Mouse (Mus musculus) limb, embryonic 11.5 days (tissue): ENCODE results near the gene Actn4. TPM values are rescaled to one million over a fixed set of nuclear protein-coding genes. Genes with fewer than 3 reads are reported as not detected.

Source experiments
- ATAC-seq: fragments of 200-750 bp; cut with Nextera tagmentation; 2 replicates; pipeline ENCODE4 v1.8.0; 2017; ENCODE audit warnings: low read depth; ENCODE audit not compliant: insufficient number of reproducible peaks, low FRiP score, low TSS enrichment
- DNase-seq: peaks from one replicate; pipeline ENCODE4 v3.0.0-alpha.2; 2015; ENCODE audit warnings: low spot score
- H3K27ac ChIP-seq: fragments of 300-500 bp; sonication (generic); replicated peaks from 2 replicates; pipeline ENCODE4 v1.5.1; 2014; ENCODE audit warnings: low read depth, mild to moderate bottlenecking, low read length
- H3K27me3 ChIP-seq: fragments of 300-500 bp; sonication (generic); 2 replicates; pipeline ENCODE4 v1.6.1; 2014; ENCODE audit warnings: mild to moderate bottlenecking, low read length, mixed read lengths; ENCODE audit not compliant: control insufficient read depth, insufficient read depth
- H3K36me3 ChIP-seq: fragments of 300-500 bp; sonication (generic); 2 replicates; pipeline ENCODE4 v1.6.1; 2014; ENCODE audit warnings: mild to moderate bottlenecking, low read length, moderate library complexity, mixed read lengths; ENCODE audit not compliant: control insufficient read depth, insufficient read depth
- H3K4me1 ChIP-seq: fragments of 300-500 bp; sonication (generic); 2 replicates; pipeline ENCODE4 v1.6.1; 2014; ENCODE audit warnings: low read length, mixed read lengths; ENCODE audit not compliant: control insufficient read depth, insufficient read depth
- H3K4me2 ChIP-seq: fragments of 300-500 bp; sonication (generic); 2 replicates; pipeline ENCODE4 v1.6.1; 2014; ENCODE audit warnings: low read depth, mild to moderate bottlenecking, moderate library complexity; ENCODE audit not compliant: severe bottlenecking
- H3K4me3 ChIP-seq: fragments of 300-500 bp; sonication (generic); 2 replicates; pipeline ENCODE4 v1.5.1; 2014; ENCODE audit warnings: low read depth, low read length
- H3K9ac ChIP-seq: fragments of 300-500 bp; sonication (generic); 2 replicates; pipeline ENCODE4 v1.6.1; 2014; ENCODE audit warnings: mild to moderate bottlenecking, low read length
- H3K9me3 ChIP-seq: fragments of 300-500 bp; sonication (generic); 2 replicates; pipeline ENCODE4 v1.6.1; 2016; ENCODE audit warnings: low read length; ENCODE audit not compliant: control insufficient read depth
- WGBS: fragments of 180-500 bp; shearing (Covaris S2); extraction: QIAGEN DNeasy Blood & Tissue Kit; methylation state at CpG from one replicate; pipeline ENCODE4 v1.1.7; 2014; 5-methylcytosine and 5-hydroxymethylcytosine counted together
- polyA plus RNA-seq: library from polyadenylated mRNA; unstranded; fragments of >200 nt; fragmentation: Nextera tagmentation; extraction: Ambion mirVana; gene quantifications from 2 replicates; pipeline ENCODE4 v1.2.1, GENCODE M21; 2014

The Actn4 gene
- polyA plus RNA-seq, 1 experiment from 2014 or later = 208 TPM

- Histone ChIP-seq H3K4me1 (peaks cover 38% of the 10 kb centered on the region), H3K27ac (no peak overlapping the region), H3K36me3 (no peaks in the 10 kb centered on the region), H3K27me3 (no peaks in the 10 kb centered on the region), H3K4me3 (no peak overlapping the region), H3K4me2 (no peak overlapping the region), H3K9me3 (no peaks in the 10 kb centered on the region), H3K9ac (no peak overlapping the region)
- WGBS = 69% methylated on average over 1 of the region's 1 CpGs
- ATAC-seq (no peak), DNase-seq (no peak)
Measured at GRCm38 (mm10) chr7:28957997-28958725, 4.0 kb downstream of the Actn4 start.

GRCm38 (mm10) chr7:28957286-28957685 lies 4.9 kb downstream of the Actn4 start:
- H3K9me3 ChIP-seq = no peaks in the 10 kb centered on the region
- H3K4me1 ChIP-seq = peaks cover 45% of the 10 kb centered on the region
- no peak overlapping the region for H3K4me3 ChIP-seq
- H3K4me2 ChIP-seq = no peak overlapping the region
- no peak for DNase-seq
- H3K36me3 ChIP-seq = no peaks in the 10 kb centered on the region
- no peak overlapping the region for H3K9ac ChIP-seq
- H3K27me3 ChIP-seq = no peaks in the 10 kb centered on the region
- 89% methylated on average over 6 of the region's 6 CpGs for WGBS
- no peak overlapping the region for H3K27ac ChIP-seq
- ATAC-seq = no peak

GRCm38 (mm10) chr7:28956270-28956669 lies 5.9 kb downstream of the Actn4 start:
- no peak overlapping the region for H3K27ac ChIP-seq
- H3K9ac ChIP-seq = no peak overlapping the region
- no peaks in the 10 kb centered on the region for H3K27me3 ChIP-seq
- no peak overlapping the region for H3K4me3 ChIP-seq
- no peak for DNase-seq
- H3K9me3 ChIP-seq = no peaks in the 10 kb centered on the region
- H3K36me3 ChIP-seq = no peaks in the 10 kb centered on the region
- H3K4me1 ChIP-seq = peaks cover 52% of the 10 kb centered on the region
- no peak overlapping the region for H3K4me2 ChIP-seq
- 87% methylated on average over 1 of the region's 1 CpGs for WGBS
- ATAC-seq = no peak

GRCm38 (mm10) chr7:28955295-28955897 lies 6.7 kb downstream of the Actn4 start:
- no peak for ATAC-seq

GRCm38 (mm10) chr7:28954773-28955172 lies 7.4 kb downstream of the Actn4 start:
- H3K4me3 ChIP-seq = no peak overlapping the region
- no peaks in the 10 kb centered on the region for H3K9me3 ChIP-seq
- ATAC-seq (no peak), DNase-seq (no peak)
- no peaks in the 10 kb centered on the region for H3K36me3 ChIP-seq
- H3K4me2 ChIP-seq = no peak overlapping the region
- H3K4me1 ChIP-seq = peaks cover 50% of the 10 kb centered on the region
- H3K27ac ChIP-seq = no peak overlapping the region
- WGBS = 92% methylated on average over 4 of the region's 4 CpGs
- H3K27me3 ChIP-seq = no peaks in the 10 kb centered on the region
- no peak overlapping the region for H3K9ac ChIP-seq

More at GRCm38 (mm10) chr7:28955295-28955897, 6.7 kb downstream of the Actn4 start:
- Histone ChIP-seq H3K36me3 (no peaks in the 10 kb centered on the region), H3K9me3 (no peaks in the 10 kb centered on the region), H3K4me3 (no peak overlapping the region), H3K27ac (no peak overlapping the region), H3K4me1 (peaks cover 52% of the 10 kb centered on the region), H3K9ac (no peak overlapping the region), H3K27me3 (no peaks in the 10 kb centered on the region), H3K4me2 (no peak overlapping the region)
- 84% methylated on average over 5 of the region's 5 CpGs for WGBS
- no peak for DNase-seq

GRCm38 (mm10) chr7:28953476-28954376 lies 8.4 kb downstream of the Actn4 start:
- H3K9ac ChIP-seq = 0 out of 2 replicates have a peak overlapping the region, but pooled peaks have one; percentile 12
- H3K36me3 ChIP-seq = no peaks in the 10 kb centered on the region
- DNase-seq (peak; percentile 43), ATAC-seq (0 out of 2 replicates have a peak, but pooled peaks have one; percentile 48)
- H3K27ac ChIP-seq = peak overlapping the region; percentile 81
- no peaks in the 10 kb centered on the region for H3K27me3 ChIP-seq
- no peaks in the 10 kb centered on the region for H3K9me3 ChIP-seq
- peak overlapping the region; percentile 27; the same call in 1 of the 2 replicates for H3K4me2 ChIP-seq
- H3K4me3 ChIP-seq = no peak overlapping the region
- 20% methylated on average over 2 of the region's 2 CpGs for WGBS
- H3K4me1 ChIP-seq = peaks cover 47% of the 10 kb centered on the region

- no peak for ATAC-seq
- H3K36me3 ChIP-seq = no peaks in the 10 kb centered on the region
Measured at GRCm38 (mm10) chr7:28952786-28953185, 9.4 kb downstream of the Actn4 start.

GRCm38 (mm10) chr7:28951764-28952163 lies 10.4 kb downstream of the Actn4 start:
- no peaks in the 10 kb centered on the region for H3K36me3 ChIP-seq
- ATAC-seq (no peak), DNase-seq (no peak)
- peaks cover 55% of the 10 kb centered on the region for H3K4me1 ChIP-seq
- no peak overlapping the region for H3K27ac ChIP-seq
- no peaks in the 10 kb centered on the region for H3K27me3 ChIP-seq
- H3K9ac ChIP-seq = no peak overlapping the region
- H3K4me2 ChIP-seq = no peak overlapping the region
- 90% methylated on average over 2 of the region's 2 CpGs for WGBS
- no peaks in the 10 kb centered on the region for H3K9me3 ChIP-seq
- no peak overlapping the region for H3K4me3 ChIP-seq

More at GRCm38 (mm10) chr7:28952786-28953185, 9.4 kb downstream of the Actn4 start:
- Histone ChIP-seq H3K27ac (no peak overlapping the region; the same call in 1 of the 2 replicates), H3K9ac (no peak overlapping the region), H3K27me3 (no peaks in the 10 kb centered on the region), H3K4me3 (no peak overlapping the region), H3K4me1 (peaks cover 48% of the 10 kb centered on the region), H3K4me2 (peak overlapping the region; percentile 20), H3K9me3 (no peaks in the 10 kb centered on the region)
- 49% methylated on average over 3 of the region's 3 CpGs for WGBS
- DNase-seq = no peak
